Mouse (Mus musculus): ENCODE results near the gene Rnft2. TPM values are rescaled to one million over a fixed set of nuclear protein-coding genes. Genes with fewer than 3 reads are reported as not detected.

Rnft2 gene
- 0.70 to 2.6 TPM (median 1.3 TPM) in 4 replicates for total RNA-seq (2023; ENCODE audit: inconsistent age)

DNA sequence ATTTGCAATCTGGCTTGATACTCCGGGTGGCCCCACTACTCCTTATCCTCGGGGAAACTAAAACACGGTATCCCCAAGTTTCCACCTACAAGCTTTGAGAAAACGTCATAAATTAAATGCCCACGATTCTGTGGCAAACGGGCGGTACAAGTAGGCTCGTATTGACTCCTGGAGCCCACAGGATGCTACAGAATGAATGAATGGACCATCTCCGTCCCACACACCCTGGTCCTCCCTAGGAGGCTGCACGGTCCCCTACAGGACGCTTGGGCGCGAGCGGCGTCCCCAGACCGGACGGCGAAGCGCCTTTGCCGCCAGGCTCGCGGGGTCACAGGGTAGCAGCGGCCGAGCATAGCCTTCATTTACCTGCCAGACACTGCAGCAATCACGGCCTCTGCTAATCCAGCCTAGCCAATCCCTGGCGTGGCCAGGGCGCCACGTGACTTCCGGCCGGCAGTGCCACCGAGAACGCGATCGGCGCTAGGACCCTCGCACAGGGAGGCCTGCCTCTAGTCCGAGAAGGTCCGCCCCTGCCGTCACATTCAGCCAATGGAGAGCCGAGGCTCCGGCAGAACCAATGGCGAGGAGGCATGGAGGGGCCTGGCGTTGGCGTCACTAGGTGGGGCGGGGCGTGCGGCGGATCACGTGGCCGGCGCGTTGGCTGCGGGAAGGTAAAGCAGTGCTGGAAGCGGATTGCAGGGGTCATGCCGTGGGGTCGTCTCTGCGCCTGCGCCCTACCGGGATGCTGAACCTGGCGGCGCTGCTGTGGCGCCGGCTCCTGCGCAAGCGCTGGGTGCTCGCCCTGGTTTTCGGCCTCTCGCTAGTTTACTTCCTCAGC is at the start of gene Rnft2, which contains the start of gene 2410131K14Rik:
Gene Rnft2, minus strand, starts transcription at position 511 of the 838 bp plus-strand sequence.
Gene 2410131K14Rik, plus strand, starts transcription at position 622 of the 838 bp plus-strand sequence.

DNA sequence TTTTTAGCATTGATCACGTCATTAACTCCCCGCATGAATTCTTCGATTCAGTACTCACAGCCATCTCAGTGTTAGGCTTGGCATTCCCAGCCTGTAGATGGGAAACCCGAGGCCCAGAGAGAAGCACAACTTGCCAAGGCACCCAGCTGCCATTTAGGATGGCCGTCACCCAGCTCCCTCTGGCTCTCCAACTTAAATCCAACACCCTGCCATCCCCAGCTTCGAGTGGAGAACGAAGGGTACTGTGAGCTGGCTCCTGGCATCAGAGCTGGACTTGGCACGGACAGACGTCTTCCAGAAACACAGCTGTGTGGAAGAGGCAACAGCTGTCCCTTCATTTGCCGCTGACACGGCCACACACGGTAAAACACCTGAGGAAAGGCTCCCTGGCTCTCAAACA is 80.3 kb downstream of the Rnft2 start, which contains the start of gene Hrk:
Gene Hrk, plus strand, starts transcription at position 68 of the 400 bp plus-strand sequence.

GRCm38 (mm10) chr5:118154839-118155564 is 89.9 kb downstream of the Rnft2 start, which contains the start of gene Fbxw8:
Gene Fbxw8, minus strand, starts transcription at chr5:118155464.

Other genes with a start within 250 kb of the Rnft2 start
- not detected in 4 replicates for gene Tesc, start 217.4 kb downstream of the Rnft2 start, total RNA-seq (2023; ENCODE audit: inconsistent age)
- 19.3 to 21.1 TPM (median 20.2 TPM) in 4 replicates for gene Fbxw8, start 89.7 kb downstream of the Rnft2 start, total RNA-seq (2023; ENCODE audit: inconsistent age)
- gene Hrk, start 80.5 kb downstream of the Rnft2 start, total RNA-seq (2023; ENCODE audit: inconsistent age): not detected in 4 replicates
- 9.2 to 9.8 TPM (median 9.6 TPM) in 4 replicates for gene 2410131K14Rik, start 111 bp upstream of the Rnft2 start, total RNA-seq (2023; ENCODE audit: inconsistent age)

Measured in B cell, adult (primary cell).